Mouse (Mus musculus) forebrain, embryonic 13.5 days (tissue): ENCODE measurements at regions not wholly inside any gene's neighbourhood (a gene's known extent, or its start where the extent isn't known, plus 50 kb on each side); places are given as distances from the start of the nearest gene placed in this dataset.

ENCODE experiments used
- ATAC-seq: fragments of 200-750 bp; cut with Nextera tagmentation; 2 replicates; pipeline ENCODE4 v1.8.0; 2017
- H3K27ac ChIP-seq: fragments of 300-500 bp; sonication (generic); 2 replicates; pipeline ENCODE4 v1.5.1; 2015; ENCODE audit warnings: inconsistent platforms, mild to moderate bottlenecking, moderate library complexity
- H3K27me3 ChIP-seq: fragments of 300-500 bp; sonication (generic); 2 replicates; pipeline ENCODE4 v1.6.1; 2015; ENCODE audit warnings: mild to moderate bottlenecking, inconsistent platforms
- H3K36me3 ChIP-seq: fragments of 300-500 bp; sonication (generic); 2 replicates; pipeline ENCODE4 v1.6.1; 2015; ENCODE audit warnings: mild to moderate bottlenecking, inconsistent platforms; ENCODE audit not compliant: poor library complexity, severe bottlenecking
- H3K4me1 ChIP-seq: fragments of 300-500 bp; sonication (generic); 2 replicates; pipeline ENCODE4 v1.6.1; 2015; ENCODE audit warnings: inconsistent platforms
- H3K4me2 ChIP-seq: fragments of 300-500 bp; sonication (generic); 2 replicates; pipeline ENCODE4 v1.6.1; 2015; ENCODE audit warnings: inconsistent platforms, mild to moderate bottlenecking, moderate library complexity
- H3K4me3 ChIP-seq: fragments of 300-500 bp; sonication (generic); 2 replicates; pipeline ENCODE4 v1.5.1; 2015; ENCODE audit warnings: mild to moderate bottlenecking, inconsistent platforms
- H3K9ac ChIP-seq: fragments of 300-500 bp; sonication (generic); 2 replicates; pipeline ENCODE4 v1.6.1; 2015; ENCODE audit warnings: mild to moderate bottlenecking, inconsistent platforms
- H3K9me3 ChIP-seq: fragments of 300-500 bp; sonication (generic); replicated peaks from 2 replicates; pipeline ENCODE4 v1.6.1; 2016; ENCODE audit warnings: inconsistent platforms
- WGBS: fragments of 180-500 bp; shearing (Covaris S2); methylation state at CpG from one replicate; pipeline ENCODE4 v1.1.7; 2015; 5-methylcytosine and 5-hydroxymethylcytosine counted together

- no peak for ATAC-seq
- 95% methylated on average over 5 of the region's 5 CpGs for WGBS
- Histone ChIP-seq H3K27ac (no peak overlapping the region), H3K9ac (no peak overlapping the region), H3K27me3 (no peaks in the 10 kb centered on the region; the same call in 1 of the 2 replicates), H3K4me3 (no peak overlapping the region), H3K4me2 (no peak overlapping the region), H3K36me3 (no peaks in the 10 kb centered on the region), H3K4me1 (peaks cover 7% of the 10 kb centered on the region; the same call in 1 of the 2 replicates), H3K9me3 (no peaks in the 10 kb centered on the region)
Observed at GRCm38 (mm10) chr6:89068286-89068685, 166.2 kb downstream of the Tpra1 start.

GRCm38 (mm10) chr6:89069108-89069507, 167.1 kb downstream of the Tpra1 start:
- no peak overlapping the region for H3K4me3 ChIP-seq
- no peaks in the 10 kb centered on the region for H3K36me3 ChIP-seq
- peaks cover 7% of the 10 kb centered on the region; the same call in 1 of the 2 replicates for H3K4me1 ChIP-seq
- no peaks in the 10 kb centered on the region for H3K9me3 ChIP-seq
- H3K27ac ChIP-seq = no peak overlapping the region
- no peak overlapping the region for H3K9ac ChIP-seq
- 59% methylated on average over 5 of the region's 5 CpGs for WGBS
- no peak overlapping the region for H3K4me2 ChIP-seq
- ATAC-seq = no peak
- no peaks in the 10 kb centered on the region; the same call in 1 of the 2 replicates for H3K27me3 ChIP-seq

GRCm38 (mm10) chr6:89070011-89070410, 168.0 kb downstream of the Tpra1 start:
- H3K4me2 ChIP-seq = no peak overlapping the region
- H3K4me1 ChIP-seq = peaks cover 7% of the 10 kb centered on the region; the same call in 1 of the 2 replicates
- no peak for ATAC-seq
- no peaks in the 10 kb centered on the region for H3K9me3 ChIP-seq
- no peaks in the 10 kb centered on the region for H3K36me3 ChIP-seq
- H3K27ac ChIP-seq = no peak overlapping the region
- WGBS = 23% methylated on average over 3 of the region's 3 CpGs
- no peak overlapping the region for H3K4me3 ChIP-seq
- no peaks in the 10 kb centered on the region; the same call in 1 of the 2 replicates for H3K27me3 ChIP-seq
- no peak overlapping the region for H3K9ac ChIP-seq

- Histone ChIP-seq H3K9ac (no peak overlapping the region), H3K36me3 (no peaks in the 10 kb centered on the region), H3K27ac (no peak overlapping the region), H3K4me2 (no peak overlapping the region), H3K27me3 (no peaks in the 10 kb centered on the region; the same call in 1 of the 2 replicates), H3K4me3 (no peak overlapping the region), H3K4me1 (peaks cover 5% of the 10 kb centered on the region; the same call in 1 of the 2 replicates), H3K9me3 (no peaks in the 10 kb centered on the region)
- WGBS = 3% methylated on average over 2 of the region's 2 CpGs
- no peak for ATAC-seq
Observed at GRCm38 (mm10) chr6:89071766-89072165, 169.7 kb downstream of the Tpra1 start.

GRCm38 (mm10) chr6:89072569-89072968, 170.5 kb downstream of the Tpra1 start:
- Histone ChIP-seq H3K36me3 (no peaks in the 10 kb centered on the region), H3K27ac (no peak overlapping the region), H3K4me1 (peaks cover 5% of the 10 kb centered on the region; the same call in 1 of the 2 replicates)

GRCm38 (mm10) chr6:89081624-89082300, 179.7 kb downstream of the Tpra1 start:
- H3K4me3 ChIP-seq = no peak overlapping the region
- no peak overlapping the region for H3K9ac ChIP-seq
- ATAC-seq = no peak
- H3K36me3 ChIP-seq = no peaks in the 10 kb centered on the region
- H3K4me2 ChIP-seq = no peak overlapping the region
- no peaks in the 10 kb centered on the region for H3K9me3 ChIP-seq
- H3K27ac ChIP-seq = no peak overlapping the region
- WGBS = 67% methylated on average over 6 of the region's 6 CpGs
- H3K27me3 ChIP-seq = no peaks in the 10 kb centered on the region
- no peaks in the 10 kb centered on the region for H3K4me1 ChIP-seq

More at GRCm38 (mm10) chr6:89072569-89072968, 170.5 kb downstream of the Tpra1 start:
- no peak for ATAC-seq
- H3K4me3 ChIP-seq = no peak overlapping the region
- H3K4me2 ChIP-seq = no peak overlapping the region
- H3K9ac ChIP-seq = no peak overlapping the region
- H3K9me3 ChIP-seq = no peaks in the 10 kb centered on the region
- WGBS = 49% methylated on average over 2 of the region's 2 CpGs
- H3K27me3 ChIP-seq = no peaks in the 10 kb centered on the region; the same call in 1 of the 2 replicates

GRCm38 (mm10) chr6:89084437-89084836, 182.4 kb downstream of the Tpra1 start:
- no peak overlapping the region for H3K27ac ChIP-seq
- no peaks in the 10 kb centered on the region for H3K4me1 ChIP-seq
- ATAC-seq = no peak
- WGBS = 97% methylated on average over 3 of the region's 3 CpGs
- no peaks in the 10 kb centered on the region for H3K27me3 ChIP-seq
- H3K4me3 ChIP-seq = no peak overlapping the region
- H3K9ac ChIP-seq = no peak overlapping the region
- no peak overlapping the region for H3K4me2 ChIP-seq
- no peaks in the 10 kb centered on the region for H3K9me3 ChIP-seq
- no peaks in the 10 kb centered on the region for H3K36me3 ChIP-seq

GRCm38 (mm10) chr6:89085151-89085550, 183.1 kb downstream of the Tpra1 start:
- Histone ChIP-seq H3K9me3 (no peaks in the 10 kb centered on the region), H3K4me3 (no peak overlapping the region), H3K27me3 (no peaks in the 10 kb centered on the region), H3K4me2 (no peak overlapping the region), H3K4me1 (no peaks in the 10 kb centered on the region), H3K27ac (no peak overlapping the region), H3K36me3 (no peaks in the 10 kb centered on the region), H3K9ac (no peak overlapping the region)
- no peak for ATAC-seq
- WGBS = 86% methylated on average over 6 of the region's 6 CpGs

GRCm38 (mm10) chr6:89087620-89088019, 185.6 kb downstream of the Tpra1 start:
- WGBS = 73% methylated on average over 4 of the region's 4 CpGs
- Histone ChIP-seq H3K4me1 (no peaks in the 10 kb centered on the region), H3K9me3 (no peaks in the 10 kb centered on the region; the same call in 1 of the 2 replicates), H3K4me3 (no peak overlapping the region), H3K27me3 (no peaks in the 10 kb centered on the region), H3K4me2 (no peak overlapping the region), H3K36me3 (no peaks in the 10 kb centered on the region), H3K27ac (no peak overlapping the region), H3K9ac (no peak overlapping the region)
- no peak for ATAC-seq

- no peak overlapping the region for H3K4me2 ChIP-seq
- H3K4me1 ChIP-seq = no peaks in the 10 kb centered on the region
- no peaks in the 10 kb centered on the region; the same call in 1 of the 2 replicates for H3K9me3 ChIP-seq
- 89% methylated on average over 5 of the region's 5 CpGs for WGBS
- no peak overlapping the region for H3K27ac ChIP-seq
- ATAC-seq = no peak
- H3K36me3 ChIP-seq = no peaks in the 10 kb centered on the region
- no peak overlapping the region for H3K4me3 ChIP-seq
- H3K27me3 ChIP-seq = no peaks in the 10 kb centered on the region
- no peak overlapping the region for H3K9ac ChIP-seq
Observed at GRCm38 (mm10) chr6:89090096-89090495, 188.0 kb downstream of the Tpra1 start.

- Histone ChIP-seq H3K9me3 (no peaks in the 10 kb centered on the region; the same call in 1 of the 2 replicates), H3K4me1 (no peaks in the 10 kb centered on the region), H3K9ac (no peak overlapping the region), H3K36me3 (no peaks in the 10 kb centered on the region), H3K4me3 (no peak overlapping the region), H3K27me3 (no peaks in the 10 kb centered on the region), H3K27ac (no peak overlapping the region), H3K4me2 (no peak overlapping the region)
- ATAC-seq = no peak
- 95% methylated on average over 14 of the region's 14 CpGs for WGBS
Observed at GRCm38 (mm10) chr6:89095911-89096310, 193.9 kb downstream of the Tpra1 start.

GRCm38 (mm10) chr6:89097531-89097930, 195.5 kb downstream of the Tpra1 start:
- Histone ChIP-seq H3K27me3 (no peaks in the 10 kb centered on the region), H3K27ac (no peak overlapping the region), H3K9me3 (no peaks in the 10 kb centered on the region), H3K4me1 (no peaks in the 10 kb centered on the region), H3K36me3 (no peaks in the 10 kb centered on the region), H3K4me2 (no peak overlapping the region), H3K4me3 (no peak overlapping the region), H3K9ac (no peak overlapping the region)
- ATAC-seq = no peak
- 95% methylated on average over 8 of the region's 8 CpGs for WGBS

- no peak overlapping the region for H3K27ac ChIP-seq
- no peak overlapping the region for H3K9ac ChIP-seq
- no peak for ATAC-seq
- H3K27me3 ChIP-seq = no peaks in the 10 kb centered on the region
- H3K4me3 ChIP-seq = no peak overlapping the region
- no peak overlapping the region for H3K4me2 ChIP-seq
- no peaks in the 10 kb centered on the region for H3K9me3 ChIP-seq
- H3K36me3 ChIP-seq = no peaks in the 10 kb centered on the region
- 80% methylated on average over 1 of the region's 1 CpGs for WGBS
- H3K4me1 ChIP-seq = no peaks in the 10 kb centered on the region
Observed at GRCm38 (mm10) chr6:89119241-89119640, 217.2 kb downstream of the Tpra1 start.
